Mouse (Mus musculus) kidney, postnatal 10 days (tissue): ENCODE measurements around the gene Cxcr1.

Experiments used
- DNase-seq: peaks from one replicate; pipeline ENCODE4 v3.0.0; 2021; ENCODE audit warnings: mixed read lengths

Cxcr1 gene

GRCm38 (mm10) chr1:74194445-74194844 is at the start of gene Cxcr1:
TSS of gene Cxcr1 (minus strand) at chr1:74194631.
- DNase-seq = no peak

- no peak for DNase-seq
These were observed 46.4 kb upstream of the Cxcr1 start for GRCm38 (mm10) chr1:74240832-74241231.

- peak; percentile 39 for DNase-seq
These were observed 45.9 kb upstream of the Cxcr1 start for GRCm38 (mm10) chr1:74240311-74240710.

- peak; percentile 31 for DNase-seq
These were observed 45.2 kb upstream of the Cxcr1 start for GRCm38 (mm10) chr1:74239618-74240017.

GRCm38 (mm10) chr1:74239162-74239561 is 44.7 kb upstream of the Cxcr1 start:
- no peak for DNase-seq

- no peak for DNase-seq
These were observed 43.7 kb upstream of the Cxcr1 start for GRCm38 (mm10) chr1:74238136-74238535.

GRCm38 (mm10) chr1:74237671-74238070 is 43.2 kb upstream of the Cxcr1 start:
- no peak for DNase-seq

- peak; percentile 65 for DNase-seq
These were observed 42.3 kb upstream of the Cxcr1 start for GRCm38 (mm10) chr1:74236590-74237317.

- peak; percentile 99 for DNase-seq
These were observed 41.6 kb upstream of the Cxcr1 start, which contains the start of gene Arpc2 for GRCm38 (mm10) chr1:74235938-74236589. TSS of gene Arpc2 (plus strand) at chr1:74236084.

- DNase-seq = no peak
These were observed 36.6 kb upstream of the Cxcr1 start for GRCm38 (mm10) chr1:74230992-74231391.

- DNase-seq = no peak
These were observed 35.5 kb upstream of the Cxcr1 start for GRCm38 (mm10) chr1:74229942-74230341.

- DNase-seq = peak; percentile 34
These were observed 32.9 kb upstream of the Cxcr1 start for GRCm38 (mm10) chr1:74227317-74227716.

- DNase-seq = no peak
These were observed 25.5 kb upstream of the Cxcr1 start for GRCm38 (mm10) chr1:74219922-74220321.

GRCm38 (mm10) chr1:74208941-74209340 is 14.5 kb upstream of the Cxcr1 start:
- peak; percentile 22 for DNase-seq

- DNase-seq = no peak
These were observed 13.5 kb upstream of the Cxcr1 start for GRCm38 (mm10) chr1:74207906-74208305.

GRCm38 (mm10) chr1:74206642-74207041 is 12.2 kb upstream of the Cxcr1 start:
- no peak for DNase-seq

- peak; percentile 47 for DNase-seq
These were observed 11.4 kb upstream of the Cxcr1 start for GRCm38 (mm10) chr1:74205881-74206280.

GRCm38 (mm10) chr1:74203457-74203856 is 9.0 kb upstream of the Cxcr1 start:
- DNase-seq = no peak

- DNase-seq = no peak
These were observed 6.8 kb upstream of the Cxcr1 start for GRCm38 (mm10) chr1:74201048-74201844.

GRCm38 (mm10) chr1:74199046-74199445 is 4.6 kb upstream of the Cxcr1 start:
- DNase-seq = no peak

GRCm38 (mm10) chr1:74197726-74198470 is 3.5 kb upstream of the Cxcr1 start:
- DNase-seq = no peak

- peak; percentile 61 for DNase-seq
These were observed 2.4 kb upstream of the Cxcr1 start for GRCm38 (mm10) chr1:74196621-74197419.
